Mouse (Mus musculus) midbrain, embryonic 12.5 days (tissue): ENCODE measurements at regions not wholly inside any gene's neighbourhood (a gene's known extent, or its start where the extent isn't known, plus 50 kb on each side); places are given as distances from the start of the nearest gene placed in this dataset.

Source experiments
- ATAC-seq: fragments of 200-750 bp; cut with Nextera tagmentation; 2 replicates; pipeline ENCODE4 v1.8.0; 2017; ENCODE audit warnings: low read depth, moderate TSS enrichment, moderate library complexity; ENCODE audit not compliant: low FRiP score
- H3K27ac ChIP-seq: fragments of 300-500 bp; sonication (generic); replicated peaks from 2 replicates; pipeline ENCODE4 v1.5.1; 2016; ENCODE audit warnings: mild to moderate bottlenecking
- H3K27me3 ChIP-seq: fragments of 300-500 bp; sonication (generic); 2 replicates; pipeline ENCODE4 v1.6.1; 2016; ENCODE audit warnings: mild to moderate bottlenecking
- H3K36me3 ChIP-seq: fragments of 300-500 bp; sonication (generic); 2 replicates; pipeline ENCODE4 v1.6.1; 2016
- H3K4me1 ChIP-seq: fragments of 300-500 bp; sonication (generic); 2 replicates; pipeline ENCODE4 v1.6.1; 2016
- H3K4me2 ChIP-seq: fragments of 300-500 bp; sonication (generic); replicated peaks from 2 replicates; pipeline ENCODE4 v1.6.1; 2016; ENCODE audit warnings: mild to moderate bottlenecking, moderate library complexity
- H3K4me3 ChIP-seq: fragments of 300-500 bp; sonication (generic); 2 replicates; pipeline ENCODE4 v1.5.1; 2016; ENCODE audit warnings: mild to moderate bottlenecking
- H3K9ac ChIP-seq: fragments of 300-500 bp; sonication (generic); replicated peaks from 2 replicates; pipeline ENCODE4 v1.6.1; 2016; ENCODE audit warnings: mild to moderate bottlenecking, moderate library complexity
- H3K9me3 ChIP-seq: fragments of 300-500 bp; sonication (generic); 2 replicates; pipeline ENCODE4 v1.6.1; 2016; ENCODE audit warnings: mild to moderate bottlenecking
- WGBS: fragments of 180-500 bp; shearing (Covaris S2); methylation state at CpG from one replicate; pipeline ENCODE4 v1.1.7; 2016; 5-methylcytosine and 5-hydroxymethylcytosine counted together

DNA sequence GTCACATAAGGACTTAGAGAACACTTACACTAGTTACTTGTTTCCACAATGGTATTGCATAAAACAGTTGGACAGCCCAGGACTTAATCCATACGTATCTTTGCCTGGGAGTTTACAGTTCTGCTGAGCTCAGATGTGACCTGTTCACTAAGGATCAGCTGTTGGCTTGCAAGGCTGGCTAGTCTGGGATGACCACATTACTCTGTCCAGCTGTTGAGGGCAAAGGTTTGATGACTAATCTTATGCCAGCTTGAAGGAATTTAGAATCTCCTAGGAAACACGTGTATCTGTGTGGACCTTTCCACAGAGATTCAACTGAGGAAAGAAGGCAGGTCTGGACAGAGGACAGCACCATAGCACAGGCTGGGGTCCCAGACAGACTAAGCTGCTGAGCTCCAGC is 188.7 kb upstream of the Sesn3 start:
- Histone ChIP-seq H3K27me3 (no peaks in the 10 kb centered on the region), H3K4me3 (no peak overlapping the region), H3K9me3 (no peaks in the 10 kb centered on the region), H3K27ac (no peak overlapping the region), H3K4me1 (no peaks in the 10 kb centered on the region; the same call in 1 of the 2 replicates), H3K4me2 (no peak overlapping the region), H3K36me3 (no peaks in the 10 kb centered on the region), H3K9ac (no peak overlapping the region)
- no peak for ATAC-seq
- 60% methylated on average over 2 of the region's 2 CpGs for WGBS

DNA sequence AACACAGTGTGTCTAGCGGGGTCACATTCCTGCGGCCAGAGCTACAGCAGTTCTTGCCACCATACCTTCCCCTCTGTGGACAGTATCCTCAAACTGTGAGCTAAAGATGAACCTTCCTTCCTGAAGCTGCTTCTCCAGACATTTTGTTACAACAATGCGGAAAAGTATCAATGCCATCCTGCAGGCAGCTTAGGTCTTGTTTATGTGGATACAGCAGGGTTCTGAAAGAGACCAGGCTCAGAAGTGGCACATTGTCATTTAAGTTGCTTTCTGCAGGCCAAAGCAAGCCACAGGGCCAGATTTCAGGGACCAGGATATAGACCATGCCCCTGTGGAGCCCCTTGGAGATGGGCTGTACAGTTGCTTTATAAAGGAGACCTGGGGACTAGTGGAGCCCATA is 188.3 kb upstream of the Sesn3 start:
- no peaks in the 10 kb centered on the region for H3K36me3 ChIP-seq
- no peaks in the 10 kb centered on the region for H3K27me3 ChIP-seq
- no peaks in the 10 kb centered on the region; the same call in 1 of the 2 replicates for H3K4me1 ChIP-seq
- no peak overlapping the region for H3K9ac ChIP-seq
- no peak overlapping the region for H3K27ac ChIP-seq
- no peak overlapping the region for H3K4me2 ChIP-seq
- no peak overlapping the region for H3K4me3 ChIP-seq
- 87% methylated on average over 3 of the region's 3 CpGs for WGBS
- ATAC-seq, result no peak
- H3K9me3 ChIP-seq, result no peaks in the 10 kb centered on the region

DNA sequence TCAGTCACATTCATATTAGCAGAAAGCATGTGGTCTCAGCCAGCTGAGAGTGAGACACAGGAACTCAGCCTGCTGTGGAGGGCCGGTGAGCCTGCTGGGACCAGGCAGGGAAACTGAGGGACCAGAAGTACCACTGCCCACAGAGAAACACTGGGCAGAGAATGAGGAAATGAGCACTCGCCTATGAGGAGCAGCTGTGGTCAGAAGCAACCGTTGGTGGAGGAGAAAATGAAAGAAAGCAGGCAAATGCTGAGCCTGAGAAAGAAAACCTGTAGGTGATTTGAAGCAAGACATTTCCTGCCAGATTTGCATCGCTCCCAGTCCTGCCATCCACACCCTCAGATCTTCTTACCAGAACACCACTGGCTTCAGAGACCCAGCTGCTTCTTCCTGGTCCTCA is 187.0 kb upstream of the Sesn3 start:
- WGBS, result 86% methylated on average over 4 of the region's 4 CpGs
- H3K9ac ChIP-seq, result no peak overlapping the region
- no peaks in the 10 kb centered on the region for H3K9me3 ChIP-seq
- H3K4me1 ChIP-seq, result no peaks in the 10 kb centered on the region; the same call in 1 of the 2 replicates
- H3K27ac ChIP-seq, result no peak overlapping the region
- no peak for ATAC-seq
- no peak overlapping the region for H3K4me2 ChIP-seq
- no peaks in the 10 kb centered on the region for H3K27me3 ChIP-seq
- H3K4me3 ChIP-seq, result no peak overlapping the region
- H3K36me3 ChIP-seq, result no peaks in the 10 kb centered on the region

DNA sequence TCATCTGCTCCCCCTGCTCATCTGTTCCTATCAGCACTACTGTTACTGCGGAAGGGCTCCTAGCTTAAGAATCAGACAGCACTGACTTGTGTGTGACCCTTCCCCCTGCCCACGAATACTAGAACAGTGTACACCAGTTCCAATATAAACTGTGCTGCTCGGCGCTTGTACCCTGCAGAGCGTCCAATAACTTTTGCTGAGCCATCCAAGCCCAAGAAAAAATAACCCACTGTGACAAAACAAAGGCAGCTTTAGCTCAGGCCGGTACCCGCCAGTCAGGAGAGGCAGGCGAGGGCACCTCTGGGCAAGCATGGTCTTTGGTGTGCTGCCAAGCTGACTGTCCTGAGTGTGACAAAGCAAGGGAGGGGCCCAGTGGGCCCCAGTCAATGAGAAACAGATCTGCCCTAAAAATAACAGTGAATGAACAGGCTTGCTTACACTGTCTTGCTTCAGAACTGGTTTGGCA is 185.0 kb upstream of the Sesn3 start:
- WGBS, result 63% methylated on average over 8 of the region's 8 CpGs
- H3K4me1 ChIP-seq, result no peaks in the 10 kb centered on the region; the same call in 1 of the 2 replicates
- no peak overlapping the region for H3K27ac ChIP-seq
- ATAC-seq, result peak; percentile 25; the same call in 1 of the 2 replicates
- no peaks in the 10 kb centered on the region for H3K27me3 ChIP-seq
- no peak overlapping the region for H3K4me2 ChIP-seq
- no peak overlapping the region for H3K9ac ChIP-seq
- H3K4me3 ChIP-seq, result no peak overlapping the region
- no peaks in the 10 kb centered on the region for H3K36me3 ChIP-seq
- H3K9me3 ChIP-seq, result no peaks in the 10 kb centered on the region

DNA sequence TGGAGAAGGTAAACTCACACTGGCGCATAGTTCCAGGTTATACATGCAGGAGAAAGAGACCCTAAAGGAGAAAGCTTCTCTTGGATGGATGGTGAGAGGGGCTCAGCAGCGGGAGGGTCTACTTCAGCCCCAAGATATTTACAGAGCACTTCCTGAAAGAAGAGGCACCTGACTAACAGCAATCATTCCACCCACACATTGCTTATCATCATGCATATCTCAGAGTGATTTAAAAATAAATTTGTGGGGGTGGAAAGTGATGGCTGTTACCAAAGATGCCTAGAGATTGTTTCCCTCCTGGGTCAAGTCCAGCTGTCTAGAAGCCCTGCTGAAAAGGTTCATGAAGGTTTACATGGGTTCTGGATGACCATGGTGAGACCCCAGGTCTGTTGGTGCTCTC is 184.4 kb upstream of the Sesn3 start:
- ATAC-seq, result no peak
- Histone ChIP-seq H3K27me3 (no peaks in the 10 kb centered on the region), H3K36me3 (no peaks in the 10 kb centered on the region), H3K9ac (no peak overlapping the region), H3K27ac (no peak overlapping the region), H3K4me3 (no peak overlapping the region), H3K9me3 (no peaks in the 10 kb centered on the region), H3K4me1 (no peaks in the 10 kb centered on the region; the same call in 1 of the 2 replicates), H3K4me2 (no peak overlapping the region)
- 91% methylated on average over 2 of the region's 2 CpGs for WGBS

DNA sequence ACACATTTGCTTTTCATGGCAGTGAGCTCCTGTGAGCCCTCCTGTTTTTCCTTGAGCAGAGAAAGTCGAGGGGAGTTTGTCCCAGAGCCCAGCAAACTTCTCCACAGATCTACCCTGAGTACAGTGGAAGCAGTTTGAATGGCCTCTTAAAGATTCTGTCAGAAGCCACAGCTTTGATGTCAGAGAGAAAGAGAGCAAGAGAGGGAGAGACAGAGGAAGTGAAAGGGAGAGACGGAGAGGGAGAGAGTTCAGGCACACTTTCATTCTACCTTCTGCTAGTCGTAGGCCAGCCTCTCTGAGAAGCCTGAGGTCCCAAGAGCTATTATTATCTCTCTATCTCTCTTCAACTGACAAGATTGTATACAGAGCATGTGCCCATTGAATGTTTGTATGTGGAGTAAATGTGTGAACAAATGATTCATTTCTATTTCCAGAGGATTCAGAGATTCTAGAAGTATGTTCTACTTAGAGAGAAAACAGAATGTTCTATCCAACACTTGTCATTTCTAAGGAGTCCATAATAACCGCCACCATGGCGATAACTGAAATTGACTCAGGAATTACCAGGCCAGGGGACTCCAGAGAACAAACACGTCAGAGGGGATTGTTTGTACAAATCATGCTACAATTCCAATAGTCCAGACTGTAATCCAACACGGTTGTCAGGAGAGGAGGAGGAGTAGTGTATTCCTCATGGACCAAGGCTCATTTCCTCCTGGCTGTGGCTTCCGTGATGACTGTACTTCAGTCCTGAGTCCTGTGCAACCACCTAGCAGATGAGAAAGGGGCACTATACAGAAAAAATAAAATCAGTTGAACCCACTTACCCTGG is 183.6 kb upstream of the Sesn3 start:
- no peaks in the 10 kb centered on the region for H3K9me3 ChIP-seq
- no peaks in the 10 kb centered on the region for H3K36me3 ChIP-seq
- ATAC-seq, result no peak
- no peak overlapping the region for H3K9ac ChIP-seq
- no peak overlapping the region for H3K27ac ChIP-seq
- H3K27me3 ChIP-seq, result no peaks in the 10 kb centered on the region
- 86% methylated on average over 8 of the region's 8 CpGs for WGBS
- H3K4me2 ChIP-seq, result no peak overlapping the region
- H3K4me1 ChIP-seq, result no peaks in the 10 kb centered on the region; the same call in 1 of the 2 replicates
- H3K4me3 ChIP-seq, result no peak overlapping the region

DNA sequence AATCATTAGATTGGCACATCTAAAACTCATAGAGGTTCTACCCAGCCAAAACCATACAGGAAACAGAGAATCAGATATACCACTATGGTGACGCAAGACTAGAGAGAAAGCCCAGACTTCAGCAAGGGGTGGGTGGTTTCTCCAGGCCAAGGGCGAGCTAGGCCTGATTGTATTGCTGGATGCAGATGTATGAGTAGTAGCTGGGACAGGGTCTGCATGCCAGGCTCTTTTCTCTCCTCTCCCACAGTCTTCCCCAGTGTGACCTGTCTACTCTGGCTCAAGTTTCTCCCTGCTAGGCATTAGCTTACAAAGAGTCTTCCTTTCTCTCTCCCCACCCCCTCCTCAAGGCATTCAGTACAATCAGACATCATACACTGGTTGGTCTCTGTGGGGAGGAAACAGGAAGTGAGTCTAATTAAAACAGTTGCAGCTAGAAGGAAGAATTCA is 181.8 kb upstream of the Sesn3 start:
- Histone ChIP-seq H3K9ac (no peak overlapping the region), H3K4me3 (no peak overlapping the region), H3K36me3 (no peaks in the 10 kb centered on the region), H3K4me1 (no peaks in the 10 kb centered on the region; the same call in 1 of the 2 replicates), H3K9me3 (no peaks in the 10 kb centered on the region), H3K27me3 (no peaks in the 10 kb centered on the region), H3K4me2 (no peak overlapping the region), H3K27ac (no peak overlapping the region)
- 87% methylated on average over 2 of the region's 2 CpGs for WGBS
- no peak for ATAC-seq

DNA sequence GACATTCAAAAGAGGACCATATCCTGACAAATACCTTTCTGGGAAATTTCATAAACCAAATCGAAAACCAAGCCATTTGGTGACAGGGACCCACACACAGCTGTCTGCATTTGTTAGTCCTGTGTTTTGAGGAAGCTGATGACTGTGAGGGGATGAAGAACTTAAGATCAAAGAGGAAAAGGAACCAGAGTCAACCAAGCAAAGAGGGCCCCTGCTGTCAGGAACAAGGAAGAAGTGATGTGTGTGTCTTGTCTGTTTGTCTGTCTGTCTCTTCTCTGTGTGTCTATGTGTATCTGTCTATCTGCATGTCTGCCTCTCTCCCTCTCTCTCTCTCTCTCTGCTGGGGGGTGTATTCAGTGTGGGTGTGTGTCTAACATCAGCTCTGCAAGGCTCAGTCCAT is 171.3 kb upstream of the Sesn3 start:
- no peak overlapping the region for H3K4me2 ChIP-seq
- ATAC-seq, result no peak
- H3K9ac ChIP-seq, result no peak overlapping the region
- H3K4me1 ChIP-seq, result no peaks in the 10 kb centered on the region
- H3K36me3 ChIP-seq, result no peaks in the 10 kb centered on the region
- no peaks in the 10 kb centered on the region for H3K27me3 ChIP-seq
- WGBS, result 81% methylated on average over 1 of the region's 1 CpGs
- H3K27ac ChIP-seq, result no peak overlapping the region
- no peak overlapping the region for H3K4me3 ChIP-seq
- no peaks in the 10 kb centered on the region for H3K9me3 ChIP-seq

DNA sequence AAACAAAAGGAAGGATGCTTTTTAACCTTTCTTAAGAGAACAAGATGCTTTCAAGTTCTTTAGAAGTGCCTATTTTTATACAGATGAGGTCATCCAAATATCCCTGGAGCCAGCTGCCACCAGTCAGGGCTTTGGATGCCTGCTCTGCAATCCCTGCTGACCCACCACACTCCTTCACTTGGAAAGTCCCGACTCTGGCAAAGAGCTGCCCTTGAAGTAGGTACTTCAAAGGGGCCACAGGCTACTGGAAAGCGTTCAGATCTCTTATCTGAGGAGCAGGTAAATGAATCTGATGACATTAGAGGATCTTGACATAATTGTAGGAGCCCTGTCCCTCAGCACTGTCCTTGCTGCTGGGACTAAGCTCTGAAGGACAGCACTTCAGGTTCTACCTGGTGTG is 169.9 kb upstream of the Sesn3 start:
- Histone ChIP-seq H3K27me3 (no peaks in the 10 kb centered on the region), H3K4me1 (no peaks in the 10 kb centered on the region), H3K9me3 (no peaks in the 10 kb centered on the region), H3K9ac (no peak overlapping the region), H3K4me3 (no peak overlapping the region), H3K27ac (no peak overlapping the region), H3K4me2 (no peak overlapping the region), H3K36me3 (no peaks in the 10 kb centered on the region)
- no peak for ATAC-seq
- 64% methylated on average over 2 of the region's 2 CpGs for WGBS

DNA sequence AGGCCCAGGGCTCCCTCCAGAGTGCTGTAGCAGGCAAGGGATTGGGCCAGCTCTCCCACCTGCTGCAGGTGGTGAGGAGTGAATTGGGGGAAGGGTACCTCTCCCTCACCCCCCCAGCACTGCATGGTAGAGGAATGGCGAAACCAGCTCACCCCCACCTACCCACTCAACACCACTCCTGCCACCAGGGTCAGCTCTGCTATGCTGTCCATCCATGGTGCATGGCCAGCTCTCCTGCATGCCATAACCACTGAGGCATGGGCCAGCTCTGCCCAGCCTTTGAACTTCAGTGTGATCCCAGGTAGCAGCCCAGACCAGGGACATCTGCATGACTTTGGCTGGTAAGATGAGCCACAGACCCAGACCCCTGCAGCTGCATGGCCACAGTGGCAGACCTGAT is 168.5 kb upstream of the Sesn3 start:
- 79% methylated on average over 1 of the region's 1 CpGs for WGBS
- ATAC-seq, result no peak
- Histone ChIP-seq H3K4me3 (no peak overlapping the region), H3K4me2 (no peak overlapping the region), H3K27ac (no peak overlapping the region), H3K4me1 (no peaks in the 10 kb centered on the region), H3K9ac (no peak overlapping the region), H3K9me3 (no peaks in the 10 kb centered on the region), H3K36me3 (no peaks in the 10 kb centered on the region), H3K27me3 (no peaks in the 10 kb centered on the region)

DNA sequence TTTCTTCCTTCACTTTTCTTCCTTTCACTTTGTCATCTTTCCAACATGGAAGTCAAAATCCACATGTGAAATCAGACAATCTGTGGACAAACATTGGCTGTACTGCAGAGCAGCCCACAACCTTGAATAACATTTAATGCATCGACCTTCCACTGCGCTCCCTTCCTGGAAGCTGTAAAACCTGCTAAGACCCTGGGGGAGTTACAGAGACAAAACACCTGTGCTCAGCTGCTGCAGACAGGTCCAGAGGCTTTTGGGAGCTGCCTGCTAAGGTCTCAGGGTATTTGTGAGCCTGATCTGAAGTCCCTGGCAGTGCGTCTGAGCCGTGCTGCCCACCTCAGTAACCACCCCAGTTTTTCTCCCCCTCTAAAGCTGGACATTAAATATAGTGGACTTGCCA is 166.1 kb upstream of the Sesn3 start:
- Histone ChIP-seq H3K27me3 (no peaks in the 10 kb centered on the region), H3K9ac (no peak overlapping the region), H3K4me3 (no peak overlapping the region), H3K4me2 (no peak overlapping the region), H3K27ac (no peak overlapping the region), H3K4me1 (no peaks in the 10 kb centered on the region), H3K9me3 (no peaks in the 10 kb centered on the region), H3K36me3 (no peaks in the 10 kb centered on the region)
- ATAC-seq, result no peak
- 96% methylated on average over 4 of the region's 4 CpGs for WGBS

DNA sequence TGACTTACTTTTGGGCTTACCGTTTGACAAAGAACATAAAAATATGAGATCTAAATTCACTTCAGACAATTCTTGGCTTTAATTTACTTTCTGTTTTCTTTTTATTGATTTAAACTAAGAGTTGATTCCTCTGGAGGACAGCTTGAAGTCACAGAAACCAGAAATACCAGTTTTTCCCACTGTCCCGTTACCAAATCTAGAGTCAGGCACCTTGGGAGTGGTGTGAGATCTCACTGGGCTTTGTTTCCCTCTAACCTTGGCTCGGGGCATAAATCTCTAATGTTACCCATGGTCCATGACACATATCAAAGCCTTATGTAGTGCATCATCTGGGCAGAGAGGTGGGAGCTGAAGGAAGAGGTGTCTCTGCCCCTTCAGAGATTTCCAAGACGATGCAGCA is 165.4 kb upstream of the Sesn3 start:
- no peak overlapping the region for H3K27ac ChIP-seq
- H3K36me3 ChIP-seq, result no peaks in the 10 kb centered on the region
- H3K4me1 ChIP-seq, result no peaks in the 10 kb centered on the region
- WGBS, result 91% methylated on average over 4 of the region's 4 CpGs
- no peak overlapping the region for H3K4me3 ChIP-seq
- no peaks in the 10 kb centered on the region for H3K9me3 ChIP-seq
- ATAC-seq, result no peak
- no peaks in the 10 kb centered on the region for H3K27me3 ChIP-seq
- no peak overlapping the region for H3K9ac ChIP-seq
- H3K4me2 ChIP-seq, result no peak overlapping the region

DNA sequence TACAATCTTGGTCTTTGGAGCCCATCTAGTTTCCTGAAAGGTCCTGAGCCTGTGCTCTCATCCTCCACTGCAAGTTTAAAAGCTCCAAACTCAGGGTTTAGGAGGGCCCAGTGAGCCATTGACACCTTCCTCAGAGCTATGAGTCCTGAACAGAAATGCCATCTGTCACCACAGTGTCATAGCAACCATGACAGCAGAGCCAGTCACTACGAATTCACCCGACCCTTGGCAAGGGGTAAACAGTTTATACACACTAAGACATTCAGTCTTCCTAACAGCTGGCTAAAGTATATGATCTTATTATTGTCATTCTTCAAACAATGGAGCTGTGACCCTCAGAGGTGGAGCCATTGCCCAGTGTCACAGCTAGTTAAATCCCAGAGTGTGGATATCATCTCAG is 163.2 kb upstream of the Sesn3 start:
- H3K27ac ChIP-seq, result no peak overlapping the region
- no peak for ATAC-seq
- 26% methylated on average over 2 of the region's 2 CpGs for WGBS

More for the DNA sequence above, 163.2 kb upstream of the Sesn3 start:
- Histone ChIP-seq H3K9me3 (no peaks in the 10 kb centered on the region), H3K27me3 (no peaks in the 10 kb centered on the region), H3K4me3 (no peak overlapping the region), H3K4me1 (no peaks in the 10 kb centered on the region), H3K9ac (no peak overlapping the region), H3K4me2 (no peak overlapping the region), H3K36me3 (no peaks in the 10 kb centered on the region)
